Mouse (Mus musculus) neural tube, embryonic 14.5 days (tissue): ENCODE results near the gene Agtpbp1. TPM values are rescaled to one million over a fixed set of nuclear protein-coding genes. Genes with fewer than 3 reads are reported as not detected.
"Not testable (repeated sequence)": the region's sequence is repeated elsewhere in the genome, so short reads cannot be mapped to it uniquely, and the experiment has no call there.

Experiments
- ATAC-seq: fragments of 200-750 bp; cut with Nextera tagmentation; 2 replicates; pipeline ENCODE4 v1.8.0; 2017; ENCODE audit warnings: low read depth, mild to moderate bottlenecking, moderate TSS enrichment, moderate library complexity
- H3K27ac ChIP-seq: fragments of 300-500 bp; sonication (generic); 2 replicates; pipeline ENCODE4 v1.5.1; 2014; ENCODE audit warnings: low read depth, mild to moderate bottlenecking, control low read depth, low read length, moderate library complexity, mixed read lengths
- H3K27me3 ChIP-seq: fragments of 300-500 bp; sonication (generic); 2 replicates; pipeline ENCODE4 v1.6.1; 2014; ENCODE audit warnings: low read length; ENCODE audit not compliant: control insufficient read depth, insufficient read depth
- H3K36me3 ChIP-seq: fragments of 300-500 bp; sonication (generic); 2 replicates; pipeline ENCODE4 v1.6.1; 2014; ENCODE audit warnings: low read length, mixed read lengths; ENCODE audit not compliant: control insufficient read depth, insufficient read depth
- H3K4me1 ChIP-seq: fragments of 300-500 bp; sonication (generic); 2 replicates; pipeline ENCODE4 v1.6.1; 2014; ENCODE audit warnings: low read length; ENCODE audit not compliant: control insufficient read depth, insufficient read depth
- H3K4me2 ChIP-seq: fragments of 300-500 bp; sonication (generic); 2 replicates; pipeline ENCODE4 v1.6.1; 2014; ENCODE audit warnings: mild to moderate bottlenecking, low read depth, low read length, control low read depth
- H3K4me3 ChIP-seq: fragments of 300-500 bp; sonication (generic); 2 replicates; pipeline ENCODE4 v1.5.1; 2014; ENCODE audit warnings: low read depth, low read length, control low read depth, mixed read lengths
- H3K9ac ChIP-seq: fragments of 300-500 bp; sonication (generic); replicated peaks from 2 replicates; pipeline ENCODE4 v1.6.1; 2014; ENCODE audit warnings: low read depth, mild to moderate bottlenecking, control low read depth, low read length, mixed read lengths
- H3K9me3 ChIP-seq: fragments of 300-500 bp; sonication (generic); 2 replicates; pipeline ENCODE4 v1.6.1; 2016; ENCODE audit warnings: low read length; ENCODE audit not compliant: control insufficient read depth
- WGBS: fragments of 180-500 bp; shearing (Covaris S2); extraction: QIAGEN DNeasy Blood & Tissue Kit; methylation state at CpG from one replicate; pipeline ENCODE4 v1.1.7; 2014; 5-methylcytosine and 5-hydroxymethylcytosine counted together
- polyA plus RNA-seq: library from polyadenylated mRNA; unstranded; fragments of >200 nt; fragmentation: Nextera tagmentation; extraction: Ambion mirVana; gene quantifications from 2 replicates; pipeline ENCODE4 v1.2.1, GENCODE M21; 2014

The Agtpbp1 gene
- polyA plus RNA-seq, 1 experiment from 2014 or later: 112 TPM

DNA sequence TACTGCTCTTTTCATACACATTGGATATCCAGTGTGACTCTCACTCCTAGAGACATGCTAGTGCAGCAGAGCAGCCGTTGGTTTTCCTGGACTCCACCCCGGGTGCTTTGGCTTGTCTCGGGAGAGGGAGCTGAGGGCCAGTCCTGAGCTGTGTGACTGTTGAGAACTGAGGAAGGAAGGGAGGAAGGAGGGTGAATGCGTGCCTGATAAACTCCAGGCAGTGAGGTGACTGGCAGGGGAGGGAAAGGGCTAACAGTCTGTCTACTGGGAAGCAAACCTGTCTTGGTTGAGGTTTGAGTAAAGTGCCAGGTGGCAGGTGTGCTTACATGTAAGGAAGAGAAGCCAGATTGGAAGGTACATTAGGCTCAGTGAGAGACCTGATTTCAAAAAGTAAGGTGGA lies 28.8 kb upstream of the Agtpbp1 start:
- peaks cover 58% of the 10 kb centered on the region for H3K36me3 ChIP-seq
- 90% methylated on average over 4 of the region's 4 CpGs for WGBS
- H3K4me3 ChIP-seq: no peak overlapping the region
- ATAC-seq: no peak
- H3K9ac ChIP-seq: no peak overlapping the region
- no peaks in the 10 kb centered on the region for H3K4me1 ChIP-seq
- no peak overlapping the region for H3K27ac ChIP-seq
- no peak overlapping the region for H3K4me2 ChIP-seq
- H3K9me3 ChIP-seq: no peaks in the 10 kb centered on the region
- no peaks in the 10 kb centered on the region for H3K27me3 ChIP-seq

GRCm38 (mm10) chr13:59610437-59610836 lies 25.4 kb upstream of the Agtpbp1 start:
- ATAC-seq: no peak

GRCm38 (mm10) chr13:59609885-59610284 lies 24.9 kb upstream of the Agtpbp1 start:
- Histone ChIP-seq H3K4me2 (no peak overlapping the region), H3K27ac (no peak overlapping the region), H3K9ac (no peak overlapping the region), H3K27me3 (no peaks in the 10 kb centered on the region), H3K4me3 (no peak overlapping the region), H3K36me3 (peaks cover 64% of the 10 kb centered on the region), H3K9me3 (no peaks in the 10 kb centered on the region), H3K4me1 (no peaks in the 10 kb centered on the region)
- no peak for ATAC-seq
- 91% methylated on average over 4 of the region's 4 CpGs for WGBS

More at GRCm38 (mm10) chr13:59610437-59610836, 25.4 kb upstream of the Agtpbp1 start:
- Histone ChIP-seq H3K4me3 (no peak overlapping the region), H3K4me1 (no peaks in the 10 kb centered on the region), H3K9ac (no peak overlapping the region), H3K27me3 (no peaks in the 10 kb centered on the region), H3K4me2 (no peak overlapping the region), H3K9me3 (no peaks in the 10 kb centered on the region), H3K36me3 (peaks cover 69% of the 10 kb centered on the region), H3K27ac (no peak overlapping the region)
- WGBS: 97% methylated on average over 2 of the region's 2 CpGs

DNA sequence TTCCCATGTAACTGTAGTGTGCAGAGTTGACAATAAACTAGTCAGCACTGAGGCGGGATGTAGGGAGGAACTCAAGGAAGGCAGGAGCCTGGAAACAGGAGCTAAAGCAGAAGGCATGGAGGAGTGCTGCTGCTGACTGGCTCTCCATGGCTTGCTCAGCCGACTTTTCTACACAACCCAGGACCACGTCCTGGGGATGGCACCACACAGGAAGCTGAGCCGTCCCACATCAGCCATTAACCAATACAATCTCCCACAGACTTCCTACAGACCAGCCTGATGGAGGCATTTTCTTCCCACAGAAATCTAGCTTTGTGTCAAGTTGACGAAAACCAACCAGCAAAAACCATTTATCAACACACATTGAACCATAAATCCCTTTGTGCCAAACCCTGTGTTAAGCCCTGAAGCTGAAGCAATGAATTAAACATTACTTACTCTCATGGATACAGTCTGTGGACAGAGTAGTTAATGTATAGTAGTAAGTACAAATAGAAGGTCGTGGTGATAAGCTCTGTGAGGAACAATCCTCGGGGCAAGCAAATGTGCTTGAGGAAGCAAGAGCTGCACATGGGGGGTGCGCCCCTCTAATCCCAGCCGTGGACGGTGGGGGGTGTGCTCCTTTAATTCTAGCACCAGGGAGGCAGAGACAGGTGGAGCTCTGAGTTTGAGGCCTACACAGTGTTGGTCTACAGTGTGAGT lies 20.3 kb upstream of the Agtpbp1 start:
- no peak overlapping the region for H3K27ac ChIP-seq
- no peaks in the 10 kb centered on the region for H3K9me3 ChIP-seq
- H3K36me3 ChIP-seq: peaks cover 72% of the 10 kb centered on the region
- no peak overlapping the region for H3K4me3 ChIP-seq
- no peaks in the 10 kb centered on the region for H3K4me1 ChIP-seq
- no peak overlapping the region for H3K4me2 ChIP-seq
- no peaks in the 10 kb centered on the region for H3K27me3 ChIP-seq
- 80% methylated on average over 10 of the region's 10 CpGs for WGBS
- no peak for ATAC-seq
- H3K9ac ChIP-seq: no peak overlapping the region

- 56% methylated on average over 1 of the region's 1 CpGs for WGBS
- Histone ChIP-seq H3K36me3 (peaks cover 73% of the 10 kb centered on the region), H3K27ac (no peak overlapping the region), H3K4me2 (no peak overlapping the region), H3K4me1 (no peaks in the 10 kb centered on the region), H3K9me3 (no peaks in the 10 kb centered on the region), H3K4me3 (no peak overlapping the region), H3K27me3 (no peaks in the 10 kb centered on the region), H3K9ac (no peak overlapping the region)
- no peak for ATAC-seq
Observed at GRCm38 (mm10) chr13:59604511-59604910, 19.5 kb upstream of the Agtpbp1 start.

GRCm38 (mm10) chr13:59603096-59603495 lies 18.1 kb upstream of the Agtpbp1 start:
- H3K36me3 ChIP-seq: peaks cover 61% of the 10 kb centered on the region
- 95% methylated on average over 5 of the region's 5 CpGs for WGBS
- no peaks in the 10 kb centered on the region for H3K9me3 ChIP-seq
- no peaks in the 10 kb centered on the region for H3K27me3 ChIP-seq
- ATAC-seq: no peak
- H3K9ac ChIP-seq: no peak overlapping the region
- H3K4me1 ChIP-seq: no peaks in the 10 kb centered on the region
- no peak overlapping the region for H3K4me3 ChIP-seq
- no peak overlapping the region for H3K27ac ChIP-seq
- H3K4me2 ChIP-seq: no peak overlapping the region

DNA sequence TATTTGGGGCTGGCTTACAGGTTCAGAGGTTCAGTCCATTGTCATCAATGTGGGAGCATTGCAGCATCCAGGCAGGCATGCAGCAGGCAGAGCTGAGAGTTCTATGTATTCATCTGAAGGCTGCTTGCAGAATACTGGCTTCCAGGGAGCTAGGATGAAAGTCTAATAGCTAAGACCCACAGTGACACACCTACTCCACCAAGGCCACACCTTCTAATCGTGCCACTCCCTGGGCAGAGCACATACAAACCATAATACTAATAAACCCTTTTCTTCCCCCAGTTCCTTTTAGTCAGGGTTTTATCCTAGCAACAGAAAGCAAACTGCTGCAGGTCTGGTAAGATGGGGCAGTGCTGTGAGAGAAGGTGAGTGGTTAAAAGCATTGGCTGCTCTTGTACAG lies 7.6 kb upstream of the Agtpbp1 start:
- H3K27ac ChIP-seq: no peak overlapping the region
- H3K4me1 ChIP-seq: peaks cover 4% of the 10 kb centered on the region
- 100% methylated on average over 1 of the region's 1 CpGs for WGBS
- no peak overlapping the region for H3K9ac ChIP-seq
- H3K36me3 ChIP-seq: peaks cover 50% of the 10 kb centered on the region
- H3K4me2 ChIP-seq: no peak overlapping the region
- no peak overlapping the region for H3K4me3 ChIP-seq
- no peak for ATAC-seq
- no peaks in the 10 kb centered on the region for H3K9me3 ChIP-seq
- no peaks in the 10 kb centered on the region for H3K27me3 ChIP-seq

DNA sequence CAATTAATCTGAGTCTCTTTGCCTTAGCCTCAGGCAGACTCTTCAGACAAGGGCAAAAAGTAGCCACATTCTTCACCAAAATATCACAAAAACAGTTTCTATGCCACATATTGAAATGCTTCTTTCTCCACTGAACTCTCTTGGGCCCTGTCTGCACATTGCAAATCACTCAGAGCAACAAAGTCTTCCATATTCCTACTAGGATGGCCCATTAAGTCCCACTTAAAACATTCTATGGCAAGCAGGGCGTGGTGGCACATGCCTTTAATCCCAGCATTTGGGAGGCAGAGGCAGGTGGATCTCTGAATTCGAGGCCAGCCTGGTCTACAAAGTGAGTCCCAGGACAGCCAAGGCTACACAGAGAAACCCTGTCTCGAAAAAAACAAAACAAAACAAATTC lies 7.0 kb upstream of the Agtpbp1 start:
- not testable (repeated sequence) for H3K4me2 ChIP-seq, H3K27ac ChIP-seq, ATAC-seq, H3K9ac ChIP-seq, H3K4me1 ChIP-seq, H3K4me3 ChIP-seq, H3K27me3 ChIP-seq, H3K9me3 ChIP-seq
- 94% methylated on average over 3 of the region's 3 CpGs for WGBS
- H3K36me3 ChIP-seq: peaks cover 50% of the 10 kb centered on the region

DNA sequence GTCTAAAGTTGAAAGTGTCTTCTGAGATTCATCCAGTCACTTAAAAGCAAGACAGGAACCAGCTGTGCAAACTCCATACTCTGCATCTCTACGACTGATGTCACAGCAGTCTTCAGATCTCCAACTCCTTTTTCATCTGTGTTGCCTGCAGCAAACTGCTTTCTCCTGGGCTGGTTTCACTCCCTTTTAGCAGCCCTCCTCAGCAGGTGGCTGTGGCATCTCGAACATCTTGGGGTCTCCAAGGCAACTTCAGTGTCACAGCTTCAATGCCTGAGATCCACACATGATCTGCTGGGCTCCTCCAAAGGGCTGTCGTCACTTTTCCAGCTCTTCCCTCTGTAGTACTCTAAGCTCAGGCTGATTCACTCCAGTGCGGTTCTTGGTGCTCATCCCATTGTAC lies 5.7 kb upstream of the Agtpbp1 start:
- 87% methylated on average over 4 of the region's 4 CpGs for WGBS

More for the DNA sequence above, 5.7 kb upstream of the Agtpbp1 start:
- Histone ChIP-seq H3K27ac (no peak overlapping the region), H3K4me1 (peaks cover 19% of the 10 kb centered on the region), H3K36me3 (peaks cover 37% of the 10 kb centered on the region), H3K9ac (no peak overlapping the region), H3K27me3 (no peaks in the 10 kb centered on the region), H3K9me3 (no peaks in the 10 kb centered on the region), H3K4me3 (no peak overlapping the region), H3K4me2 (no peak overlapping the region)
- ATAC-seq: no peak
